Mouse (Mus musculus) large intestine, adult 2 months (tissue): ENCODE measurements around the gene Cth. TPM values are rescaled to one million over a fixed set of nuclear protein-coding genes. Genes with fewer than 3 reads are reported as not detected.

Experiments
- DNase-seq: peaks from one replicate; pipeline ENCODE4 v3.0.0-alpha.2; 2012; ENCODE audit warnings: low read depth, low spot score
- WGBS: fragments of 180-500 bp; shearing (Covaris S2); methylation state at CpG from one replicate; pipeline ENCODE4 v1.1.7; 2018; 5-methylcytosine and 5-hydroxymethylcytosine counted together
- polyA plus RNA-seq: library from polyadenylated mRNA; depleted of rRNA; stranded (reverse); fragments of >200 nt; gene quantifications from 2 replicates; pipeline ENCODE4 v1.2.3, GENCODE M21; 2012

Cth gene
- polyA plus RNA-seq, 1 experiment, result 46.6 TPM

GRCm38 (mm10) chr3:157921376-157921775, 3.5 kb downstream of the Cth start:
- WGBS, result 73% methylated on average over 2 of the region's 2 CpGs
- no peak for DNase-seq

GRCm38 (mm10) chr3:157916336-157916735, 8.5 kb downstream of the Cth start:
- DNase-seq, result no peak
- WGBS, result 94% methylated on average over 4 of the region's 4 CpGs

GRCm38 (mm10) chr3:157912155-157912554, 12.7 kb downstream of the Cth start:
- 16% methylated on average over 2 of the region's 2 CpGs for WGBS
- peak; percentile 70 for DNase-seq

- WGBS, result 20% methylated on average over 3 of the region's 3 CpGs
Measured at GRCm38 (mm10) chr3:157910262-157910661, 14.6 kb downstream of the Cth start.

GRCm38 (mm10) chr3:157908166-157908565, 16.7 kb downstream of the Cth start:
- 70% methylated on average over 3 of the region's 3 CpGs for WGBS

More at GRCm38 (mm10) chr3:157910262-157910661, 14.6 kb downstream of the Cth start:
- DNase-seq, result peak; percentile 51

GRCm38 (mm10) chr3:157901721-157902120, 23.2 kb downstream of the Cth start:
- no peak for DNase-seq
- WGBS, result 83% methylated on average over 5 of the region's 5 CpGs

More at GRCm38 (mm10) chr3:157908166-157908565, 16.7 kb downstream of the Cth start:
- no peak for DNase-seq

- 88% methylated on average over 1 of the region's 1 CpGs for WGBS
Measured at GRCm38 (mm10) chr3:157899986-157900385, 24.9 kb downstream of the Cth start.

GRCm38 (mm10) chr3:157897645-157898044, 27.2 kb downstream of the Cth start:
- 93% methylated on average over 3 of the region's 3 CpGs for WGBS

More at GRCm38 (mm10) chr3:157899986-157900385, 24.9 kb downstream of the Cth start:
- DNase-seq, result no peak

GRCm38 (mm10) chr3:157891819-157892218, 33.1 kb downstream of the Cth start:
- DNase-seq, result no peak

More at GRCm38 (mm10) chr3:157897645-157898044, 27.2 kb downstream of the Cth start:
- no peak for DNase-seq

- no peak for DNase-seq
- 51% methylated on average over 6 of the region's 6 CpGs for WGBS
Measured at GRCm38 (mm10) chr3:157884081-157884643, 40.7 kb downstream of the Cth start.

- no peak for DNase-seq
- WGBS, result 64% methylated on average over 4 of the region's 4 CpGs
Measured at GRCm38 (mm10) chr3:157883085-157883484, 41.8 kb downstream of the Cth start.

GRCm38 (mm10) chr3:157881992-157882391, 42.9 kb downstream of the Cth start:
- no peak for DNase-seq
- 63% methylated on average over 3 of the region's 3 CpGs for WGBS

GRCm38 (mm10) chr3:157880983-157881382, 43.9 kb downstream of the Cth start:
- no peak for DNase-seq
- 88% methylated on average over 3 of the region's 3 CpGs for WGBS

- no peak for DNase-seq
Measured at GRCm38 (mm10) chr3:157877847-157878246, 47.0 kb downstream of the Cth start.

GRCm38 (mm10) chr3:157876439-157877156, 48.3 kb downstream of the Cth start:
- 36% methylated on average over 11 of the region's 11 CpGs for WGBS
- peak; percentile 53 for DNase-seq

GRCm38 (mm10) chr3:157872897-157873296, 52.0 kb downstream of the Cth start:
- DNase-seq, result no peak
- 65% methylated on average over 4 of the region's 4 CpGs for WGBS

- WGBS, result 68% methylated on average over 2 of the region's 2 CpGs
Measured at GRCm38 (mm10) chr3:157867836-157868235, 57.0 kb downstream of the Cth start.

GRCm38 (mm10) chr3:157866251-157866650, 58.6 kb downstream of the Cth start:
- no peak for DNase-seq

More at GRCm38 (mm10) chr3:157867836-157868235, 57.0 kb downstream of the Cth start:
- no peak for DNase-seq

GRCm38 (mm10) chr3:157865848-157866247, 59.0 kb downstream of the Cth start:
- no peak for DNase-seq
- WGBS, result 59% methylated on average over 2 of the region's 2 CpGs

More at GRCm38 (mm10) chr3:157866251-157866650, 58.6 kb downstream of the Cth start:
- WGBS, result 17% methylated on average over 4 of the region's 4 CpGs

- DNase-seq, result no peak
- 65% methylated on average over 6 of the region's 6 CpGs for WGBS
Measured at GRCm38 (mm10) chr3:157865431-157865830, 59.4 kb downstream of the Cth start.

GRCm38 (mm10) chr3:157852806-157853205, 72.1 kb downstream of the Cth start:
- WGBS, result 29% methylated on average over 1 of the region's 1 CpGs
- DNase-seq, result no peak
